20 mouse cellular contexts compared by ENCODE assay signal in genomic region chr14:16431941-16432499, GRCm38 (mm10).
DNase-seq lines count a peak whose midpoint lies in the region; ATAC-seq and TF ChIP-seq lines count a peak whose summit lies in the region.
"Had no signal": no experiment of that assay in that cellular context is flagged by ENCODE, and none has a peak within 500 bp of the region (broad histone marks: within the 10 kb centered on the region; RNA-seq: fewer than 3 reads in every experiment).

No protein-coding gene starts in this region.

- no peak for ATAC-seq in limb, embryonic 15.5 days (ENCODE audit: insufficient number of reproducible peaks, low FRiP score, low TSS enrichment, low read depth)
- ATAC-seq in intestine, postnatal 0 days = peak; percentile 89
- ATAC-seq: activated CD4-positive, CD25-positive, alpha-beta regulatory T cell, adult 4 months; forebrain, embryonic 16.5 days; hindbrain, embryonic 16.5 days had no signal

- H3K27me3 ChIP-seq in heart, adult 2 months (ENCODE audit: control insufficient read depth, insufficient read depth, low read length) = no peaks in the 10 kb centered on the region
- H3K27me3 ChIP-seq in limb, embryonic 15.5 days = no peaks in the 10 kb centered on the region
- H3K27me3 ChIP-seq in limb, embryonic 10.5 days (ENCODE audit: low read depth, poor library complexity, severe bottlenecking) = no peaks in the 10 kb centered on the region
- no peaks in the 10 kb centered on the region for H3K27me3 ChIP-seq in intestine, postnatal 0 days (replicated peaks; ENCODE audit: control insufficient read depth, insufficient read depth, low read length)
- no peaks in the 10 kb centered on the region for H3K27me3 ChIP-seq in hindbrain, embryonic 10.5 days (ENCODE audit: insufficient read depth, poor library complexity, severe bottlenecking)
- H3K27me3 ChIP-seq: embryonic facial prominence, embryonic 13.5 days; forebrain, embryonic 12.5 days; heart, embryonic 12.5 days; hindbrain, embryonic 12.5 days had no signal

- TF ChIP-seq POLR2A in heart, adult 2 months (IDR thresholded peaks at IDR 0.05; ENCODE audit: insufficient read depth, low read depth, low read length) = no peak

- no peaks in the 10 kb centered on the region for H3K79me2 ChIP-seq in heart, adult 2 months (replicated peaks; ENCODE audit: control insufficient read depth, insufficient read depth, low read length)

- no peak overlapping the region for H3K4me2 ChIP-seq in limb, embryonic 15.5 days
- H3K4me2 ChIP-seq in intestine, postnatal 0 days (replicated peaks; ENCODE audit: low read depth) = no peak overlapping the region
- H3K4me2 ChIP-seq: embryonic facial prominence, embryonic 13.5 days; forebrain, embryonic 12.5 days; heart, embryonic 12.5 days; hindbrain, embryonic 12.5 days had no signal

- no peak for DNase-seq in heart, adult 2 months
- no peak for DNase-seq in heart, adult 18-20 months
- DNase-seq in limb, embryonic 10.5 days (ENCODE audit: low spot score) = no peak
- DNase-seq in R1 (ENCODE audit: low read depth, low spot score) = peak; percentile 18
- DNase-seq in hindbrain, embryonic 10.5 days (ENCODE audit: low spot score) = no peak
- DNase-seq: cerebellum, adult 11-12 months; cerebellum, adult 9-10 months; cerebellum, postnatal 25 days; gastrocnemius, postnatal 25 days; heart, adult 11 months; heart, postnatal 14 days had no signal

- TF ChIP-seq CTCF in heart, adult 2 months (IDR thresholded peaks at IDR 0.05) = no peak
- no peak for TF ChIP-seq CTCF in intestine, postnatal 0 days (IDR thresholded peaks at IDR 0.05; ENCODE audit: low read depth)

- no peak overlapping the region for H3K9ac ChIP-seq in heart, adult 2 months (ENCODE audit: low read depth, low read length)
- H3K9ac ChIP-seq in limb, embryonic 15.5 days = no peak overlapping the region
- no peak overlapping the region for H3K9ac ChIP-seq in intestine, postnatal 0 days (ENCODE audit: low read depth, low read length)
- H3K9ac ChIP-seq: embryonic facial prominence, embryonic 13.5 days; forebrain, embryonic 12.5 days; heart, embryonic 12.5 days; hindbrain, embryonic 12.5 days had no signal

- 43% methylated on average over 4 of the region's 4 CpGs for WGBS in heart, adult 2 months
- WGBS in limb, embryonic 15.5 days = 65% methylated on average over 4 of the region's 4 CpGs
- WGBS in limb, embryonic 10.5 days = 87% methylated on average over 4 of the region's 4 CpGs
- WGBS in intestine, postnatal 0 days = 31% methylated on average over 4 of the region's 4 CpGs
- WGBS in hindbrain, embryonic 10.5 days = 86% methylated on average over 4 of the region's 4 CpGs

- intact Hi-C loops in heart, adult 2 months (cut with DNase I) = no loop called here

- peaks cover 19% of the 10 kb centered on the region for H3K36me3 ChIP-seq in heart, adult 2 months (ENCODE audit: control insufficient read depth, insufficient read depth, low read length)
- H3K36me3 ChIP-seq in limb, embryonic 15.5 days = peaks cover 45% of the 10 kb centered on the region
- H3K36me3 ChIP-seq in limb, embryonic 10.5 days = peaks cover 77% of the 10 kb centered on the region
- H3K36me3 ChIP-seq in intestine, postnatal 0 days (ENCODE audit: control insufficient read depth, insufficient read depth) = peaks cover 15% of the 10 kb centered on the region
- H3K36me3 ChIP-seq in hindbrain, embryonic 10.5 days = peaks cover 71% of the 10 kb centered on the region

- no peaks in the 10 kb centered on the region; the same call in 1 of the 2 replicates for H3K4me1 ChIP-seq in heart, adult 2 months (ENCODE audit: control insufficient read depth, insufficient read depth, low read length)
- H3K4me1 ChIP-seq in limb, embryonic 15.5 days = no peaks in the 10 kb centered on the region
- no peaks in the 10 kb centered on the region for H3K4me1 ChIP-seq in limb, embryonic 10.5 days
- H3K4me1 ChIP-seq in intestine, postnatal 0 days (replicated peaks; ENCODE audit: control insufficient read depth, insufficient read depth, low read length) = no peaks in the 10 kb centered on the region
- no peaks in the 10 kb centered on the region for H3K4me1 ChIP-seq in hindbrain, embryonic 10.5 days (replicated peaks)
- H3K4me1 ChIP-seq: embryonic facial prominence, embryonic 13.5 days; forebrain, embryonic 12.5 days; hindbrain, embryonic 12.5 days had no signal

- H3K27ac ChIP-seq in heart, adult 2 months = peak overlapping the region; percentile 24; the same call in 1 of the 2 replicates
- peak overlapping the region; percentile 23; the same call in 1 of the 2 replicates for H3K27ac ChIP-seq in limb, embryonic 15.5 days
- H3K27ac ChIP-seq in limb, embryonic 10.5 days = no peak overlapping the region
- no peak overlapping the region for H3K27ac ChIP-seq in intestine, postnatal 0 days (ENCODE audit: low read depth, low read length)
- H3K27ac ChIP-seq in hindbrain, embryonic 10.5 days = no peak overlapping the region
- H3K27ac ChIP-seq: forebrain, embryonic 12.5 days; hindbrain, embryonic 12.5 days had no signal

- TF ChIP-seq EP300 in heart, adult 2 months (IDR thresholded peaks at IDR 0.05; ENCODE audit: insufficient read depth, low read depth, low read length) = no peak

- H3K4me3 ChIP-seq in heart, adult 2 months = no peak overlapping the region
- H3K4me3 ChIP-seq in limb, embryonic 15.5 days = no peak overlapping the region
- no peak overlapping the region for H3K4me3 ChIP-seq in limb, embryonic 10.5 days
- H3K4me3 ChIP-seq in intestine, postnatal 0 days (ENCODE audit: low read depth, low read length) = no peak overlapping the region
- H3K4me3 ChIP-seq in hindbrain, embryonic 10.5 days = no peak overlapping the region
- H3K4me3 ChIP-seq: embryonic facial prominence, embryonic 13.5 days; forebrain, embryonic 12.5 days; heart, embryonic 12.5 days; hindbrain, embryonic 12.5 days had no signal

- no peaks in the 10 kb centered on the region for H3K9me3 ChIP-seq in limb, embryonic 15.5 days
- no peaks in the 10 kb centered on the region for H3K9me3 ChIP-seq in limb, embryonic 10.5 days (replicated peaks)
- H3K9me3 ChIP-seq in intestine, postnatal 0 days (ENCODE audit: control insufficient read depth) = no peaks in the 10 kb centered on the region
- H3K9me3 ChIP-seq in hindbrain, embryonic 10.5 days = no peaks in the 10 kb centered on the region
- H3K9me3 ChIP-seq: embryonic facial prominence, embryonic 13.5 days; forebrain, embryonic 12.5 days; heart, embryonic 12.5 days; hindbrain, embryonic 12.5 days had no signal

Comparison
In these comparisons a context has a peak if more than half of its experiments do, and no peak if none do; other contexts are left out.
1. H3K27ac ChIP-seq: peak in heart, adult 2 months (single experiment) and limb, embryonic 15.5 days (single experiment); none in limb, embryonic 10.5 days (single experiment), intestine, postnatal 0 days (single experiment) and hindbrain, embryonic 10.5 days (single experiment).